Mouse (Mus musculus) CH12.LX (cell line): ENCODE measurements at regions not wholly inside any gene's neighbourhood (a gene's known extent, or its start where the extent isn't known, plus 50 kb on each side); places are given as distances from the start of the nearest gene placed in this dataset.

ENCODE experiments used
- DNase-seq: peaks from one replicate; pipeline ENCODE4 v3.0.0-alpha.2; 2013; ENCODE audit errors: extremely low read depth
- H3K27ac ChIP-seq: 2 replicates; pipeline ENCODE4 v1.5.1; 2012; ENCODE audit warnings: low read depth, mild to moderate bottlenecking, control low read depth, moderate library complexity; ENCODE audit not compliant: insufficient read depth
- H3K27me3 ChIP-seq: replicated peaks from 2 replicates; pipeline ENCODE3; 2012; ENCODE audit warnings: inconsistent platforms
- H3K36me3 ChIP-seq, 2 experiments: replicated peaks in 1 of 2; 2 replicates each; pipeline versions ENCODE3 to v1.6.1; 2012; ENCODE audit warnings: inconsistent platforms in 1 of 2, low read length in 1 of 2, mild to moderate bottlenecking in 1 of 2, mixed read lengths in 1 of 2, moderate library complexity in 1 of 2; ENCODE audit not compliant: control insufficient read depth in 1 of 2, insufficient read depth in 1 of 2
- H3K4me1 ChIP-seq, 2 experiments: 2 replicates each; pipeline ENCODE4 v1.6.1; 2012; ENCODE audit warnings: inconsistent platforms in 1 of 2, moderate library complexity in 1 of 2; ENCODE audit not compliant: insufficient read depth in 2 of 2, control insufficient read depth in 1 of 2
- H3K4me2 ChIP-seq: 2 replicates; pipeline ENCODE4 v1.6.1; 2012; ENCODE audit warnings: low read depth, mild to moderate bottlenecking, control low read depth; ENCODE audit not compliant: poor library complexity, insufficient read depth, severe bottlenecking
- H3K4me3 ChIP-seq, 3 experiments: fragments of 150-350 bp in 1 of 3; sonication (generic) in 1 of 3; replicated peaks in 1 of 3; 2 replicates each; pipeline versions ENCODE3 to v1.5.1; 2011 to 2012; ENCODE audit warnings: low read depth in 2 of 3, low read length in 2 of 3, mild to moderate bottlenecking in 2 of 3, moderate library complexity in 2 of 3, control low read depth in 1 of 3, improper control_type of control experiment in 1 of 3, inconsistent platforms in 1 of 3, mixed read lengths in 1 of 3; ENCODE audit not compliant: poor library complexity in 1 of 3
- H3K79me2 ChIP-seq: replicated peaks from 2 replicates; pipeline ENCODE4 v1.6.1; 2012; ENCODE audit warnings: mild to moderate bottlenecking, moderate library complexity; ENCODE audit not compliant: control insufficient read depth, poor library complexity, insufficient read depth, severe bottlenecking; ENCODE audit errors: extremely low read depth
- H3K9ac ChIP-seq: 2 replicates; pipeline ENCODE4 v1.6.1; 2012; ENCODE audit warnings: low read depth, mild to moderate bottlenecking, control low read depth, moderate library complexity; ENCODE audit not compliant: insufficient read depth
- H3K9me3 ChIP-seq: replicated peaks from 2 replicates; pipeline ENCODE3; 2012; ENCODE audit warnings: low read length, inconsistent platforms, mixed read lengths
- BHLHE40 ChIP-seq: IDR thresholded peaks from 2 replicates; pipeline ENCODE4 v1.6.1; 2011; ENCODE audit warnings: mild to moderate bottlenecking, low read depth, low read length, improper control_type of control experiment
- CHD1 ChIP-seq: IDR thresholded peaks from 2 replicates; pipeline ENCODE4 v1.6.1; 2012; ENCODE audit warnings: low read depth, low read length, improper control_type of control experiment, inconsistent platforms
- E2F4 ChIP-seq: IDR thresholded peaks from 2 replicates; pipeline ENCODE4 v1.6.1; 2011; ENCODE audit warnings: low read depth, low read length, improper control_type of control experiment; ENCODE audit not compliant: insufficient replicate concordance
- ELF1 ChIP-seq: IDR thresholded peaks from 2 replicates; pipeline ENCODE4 v1.6.1; 2014; ENCODE audit warnings: low read depth, mild to moderate bottlenecking, inconsistent platforms, low read length, improper control_type of control experiment
- ETS1 ChIP-seq: conservative IDR thresholded peaks from 2 replicates; pipeline ENCODE4 v1.6.1; 2012; ENCODE audit warnings: low read depth, mild to moderate bottlenecking, inconsistent platforms, low read length, improper control_type of control experiment, moderate library complexity
- HCFC1 ChIP-seq: IDR thresholded peaks from 2 replicates; pipeline ENCODE4 v1.6.1; 2012; ENCODE audit warnings: low read depth, mild to moderate bottlenecking, inconsistent platforms, low read length, improper control_type of control experiment
- JUN ChIP-seq: IDR thresholded peaks from 2 replicates; pipeline ENCODE4 v1.6.1; 2011; ENCODE audit warnings: low read depth, mild to moderate bottlenecking, low read length, improper control_type of control experiment, moderate library complexity; ENCODE audit not compliant: insufficient read depth
- MAFK ChIP-seq: IDR thresholded peaks from 2 replicates; pipeline ENCODE4 v1.6.1; 2011; ENCODE audit warnings: low read length, improper control_type of control experiment; ENCODE audit not compliant: insufficient replicate concordance
- MAX ChIP-seq: IDR thresholded peaks from 2 replicates; pipeline ENCODE4 v1.6.1; 2011; ENCODE audit warnings: low read length, improper control_type of control experiment
- MEF2A ChIP-seq: IDR thresholded peaks from 2 replicates; pipeline ENCODE4 v1.6.1; 2014; ENCODE audit warnings: low read depth, mild to moderate bottlenecking, inconsistent platforms, low read length, improper control_type of control experiment, borderline replicate concordance
- MXI1 ChIP-seq: IDR thresholded peaks from 2 replicates; pipeline ENCODE4 v1.6.1; 2011; ENCODE audit warnings: mild to moderate bottlenecking, low read depth, low read length, improper control_type of control experiment
- MYC ChIP-seq: IDR thresholded peaks from 2 replicates; pipeline ENCODE4 v1.6.1; 2011; ENCODE audit warnings: low read depth, mild to moderate bottlenecking, improper control_type of control experiment, low read length
- NELFE ChIP-seq: IDR thresholded peaks from 2 replicates; pipeline ENCODE4 v1.6.1; 2011; ENCODE audit warnings: low read depth, low read length, improper control_type of control experiment
- NRF1 ChIP-seq: IDR thresholded peaks from 2 replicates; pipeline ENCODE4 v1.6.1; 2014; ENCODE audit warnings: low read depth, mild to moderate bottlenecking, inconsistent platforms, low read length, improper control_type of control experiment, moderate library complexity
- UBTF ChIP-seq: IDR thresholded peaks from 2 replicates; pipeline ENCODE4 v1.6.1; 2012; ENCODE audit warnings: low read depth, mild to moderate bottlenecking, inconsistent platforms, low read length, improper control_type of control experiment, moderate library complexity
- USF1 ChIP-seq: IDR thresholded peaks from 2 replicates; pipeline ENCODE4 v1.6.1; 2014; ENCODE audit warnings: low read depth, mild to moderate bottlenecking, inconsistent platforms, low read length, improper control_type of control experiment
- USF2 ChIP-seq: conservative IDR thresholded peaks from 2 replicates; pipeline ENCODE4 v1.6.1; 2011; ENCODE audit warnings: low read depth, low read length, improper control_type of control experiment
- ZC3H11A ChIP-seq: IDR thresholded peaks from 2 replicates; pipeline ENCODE4 v1.6.1; 2012; ENCODE audit warnings: low read depth, mild to moderate bottlenecking, inconsistent platforms, low read length, improper control_type of control experiment
- ZKSCAN1 ChIP-seq: IDR thresholded peaks from 2 replicates; pipeline ENCODE4 v1.6.1; 2012; ENCODE audit warnings: low read depth, inconsistent platforms, low read length, improper control_type of control experiment, borderline replicate concordance
- ZMIZ1 ChIP-seq: IDR thresholded peaks from 2 replicates; pipeline ENCODE4 v1.6.1; 2012; ENCODE audit warnings: low read depth, mild to moderate bottlenecking, inconsistent platforms, low read length, improper control_type of control experiment
- ZNF384 ChIP-seq: IDR thresholded peaks from 2 replicates; pipeline ENCODE4 v1.6.1; 2012; ENCODE audit warnings: low read depth, low read length, improper control_type of control experiment, inconsistent platforms
- dilution Hi-C: fragments of 300-500 bp; cut with MboI; formaldehyde crosslinking; loops from 2 replicates; pipeline ENCODE4 v1.14.3; 2020; ENCODE audit warnings: low sequenced_read_pairs; ENCODE audit not compliant: extremely low pct_unique_long_range_greater_than_20kb, extremely low pct_ligation_motif_present
- in situ Hi-C: fragments of 300-500 bp; cut with MboI; formaldehyde crosslinking; loops from 3 replicates; pipeline ENCODE4 v1.14.3; 2019; ENCODE audit warnings: low sequenced_read_pairs, low pct_ligation_motif_present, low pct_unique_long_range_greater_than_20kb, mixed read lengths

DNA sequence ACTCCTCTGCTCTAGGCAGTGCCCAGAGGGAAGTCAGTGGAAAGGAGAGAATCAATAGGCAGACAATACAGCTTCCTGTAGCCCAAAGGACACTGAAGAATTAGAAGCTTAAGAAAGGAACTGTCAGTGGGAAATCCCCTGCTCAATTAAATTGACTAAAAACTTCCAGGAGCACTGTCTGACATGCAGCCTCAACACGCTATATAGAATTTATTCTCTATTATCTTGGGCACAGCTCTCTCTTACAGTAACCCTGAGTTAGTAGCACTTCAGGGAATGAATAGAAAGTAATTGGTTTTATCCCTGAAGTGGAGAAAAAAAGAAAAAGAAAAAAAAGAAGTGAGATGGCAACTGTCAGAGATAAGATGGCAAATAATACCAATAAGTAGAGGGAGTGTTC is 117.6 kb upstream of the Tacr1 start:
- Histone ChIP-seq H3K27ac (no peak overlapping the region), H3K4me2 (no peak overlapping the region), H3K36me3 (no peaks in the 10 kb centered on the region), H3K27me3 (no peaks in the 10 kb centered on the region), H3K4me1 (no peaks in the 10 kb centered on the region), H3K9ac (no peak overlapping the region), H3K9me3 (peaks cover 9% of the 10 kb centered on the region), H3K4me3 (no peak overlapping the region), H3K79me2 (no peaks in the 10 kb centered on the region)
- DNase-seq, result no peak
- dilution Hi-C loops, result no loop called here
- TF ChIP-seq ZKSCAN1, result no peak
- no peak for TF ChIP-seq JUN
- no peak for TF ChIP-seq USF2
- no peak for TF ChIP-seq ZC3H11A
- no peak for TF ChIP-seq MAX
- TF ChIP-seq USF1, result no peak
- TF ChIP-seq MEF2A, result no peak
- TF ChIP-seq UBTF, result no peak
- TF ChIP-seq MYC, result no peak
- TF ChIP-seq CHD1, result no peak
- no peak for TF ChIP-seq HCFC1
- no peak for TF ChIP-seq MAFK
- no peak for TF ChIP-seq E2F4
- TF ChIP-seq NELFE, result no peak
- TF ChIP-seq ZMIZ1, result no peak
- TF ChIP-seq BHLHE40, result no peak
- TF ChIP-seq MXI1, result no peak
- TF ChIP-seq ELF1, result no peak
- TF ChIP-seq ZNF384, result no peak
- TF ChIP-seq ETS1, result no peak
- in situ Hi-C loops, result no loop called here

DNA sequence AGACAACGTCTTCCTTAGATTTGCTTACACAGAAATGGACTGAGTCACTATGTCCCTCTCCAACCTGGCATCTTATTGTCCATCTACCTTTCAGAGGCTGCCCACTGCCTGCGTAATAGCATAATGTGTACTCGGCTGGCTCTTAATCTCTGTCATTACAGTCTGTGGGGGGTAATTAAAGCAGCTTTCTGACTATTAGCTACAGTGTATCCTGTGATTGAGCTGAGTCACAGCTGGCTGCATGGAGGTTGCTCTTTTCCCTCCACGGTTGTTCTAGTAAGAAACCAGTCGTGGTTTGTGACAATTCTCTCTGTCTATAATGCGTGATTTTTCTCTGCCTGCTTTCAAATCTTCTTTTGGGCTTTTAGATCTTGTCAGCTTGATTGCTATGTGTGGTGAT is 116.9 kb upstream of the Tacr1 start:
- Histone ChIP-seq H3K79me2 (no peaks in the 10 kb centered on the region), H3K4me2 (no peak overlapping the region), H3K9me3 (peaks cover 9% of the 10 kb centered on the region), H3K27ac (no peak overlapping the region), H3K36me3 (no peaks in the 10 kb centered on the region), H3K27me3 (no peaks in the 10 kb centered on the region), H3K4me3 (no peak overlapping the region), H3K4me1 (no peaks in the 10 kb centered on the region), H3K9ac (no peak overlapping the region)
- no peak for TF ChIP-seq MXI1
- no peak for TF ChIP-seq NRF1
- dilution Hi-C loops, result no loop called here
- in situ Hi-C loops, result no loop called here
- no peak for DNase-seq
